Mouse (Mus musculus) cerebellum, adult 9-10 months (tissue): Measurements from ENCODE around the gene Ipo13.

Experiments
- DNase-seq: peaks from one replicate; pipeline ENCODE4 v3.0.0; 2022

Ipo13 gene

GRCm38 (mm10) chr4:117913421-117913820 is 1.4 kb downstream of the Ipo13 start:
- peak; percentile 90 for DNase-seq

GRCm38 (mm10) chr4:117912685-117913273 is 2.0 kb downstream of the Ipo13 start:
- DNase-seq, result peak; percentile 71

- peak; percentile 78 for DNase-seq
Observed at GRCm38 (mm10) chr4:117912131-117912561, 2.7 kb downstream of the Ipo13 start.

- peak; percentile 24 for DNase-seq
Observed at GRCm38 (mm10) chr4:117908834-117909453, 5.9 kb downstream of the Ipo13 start.

GRCm38 (mm10) chr4:117906196-117906595 is 8.6 kb downstream of the Ipo13 start:
- no peak for DNase-seq

GRCm38 (mm10) chr4:117904761-117905160 is 10.0 kb downstream of the Ipo13 start:
- no peak for DNase-seq

- no peak for DNase-seq
Observed at GRCm38 (mm10) chr4:117904094-117904493, 10.7 kb downstream of the Ipo13 start.

- DNase-seq, result peak; percentile 22
Observed at GRCm38 (mm10) chr4:117898111-117898510, 16.7 kb downstream of the Ipo13 start.

- peak; percentile 84 for DNase-seq
Observed at GRCm38 (mm10) chr4:117896031-117896430, 18.8 kb downstream of the Ipo13 start.

- DNase-seq, result peak; percentile 47
Observed at GRCm38 (mm10) chr4:117895339-117895738, 19.5 kb downstream of the Ipo13 start.

- peak; percentile 66 for DNase-seq
Observed at GRCm38 (mm10) chr4:117894601-117895000, 20.2 kb downstream of the Ipo13 start.

GRCm38 (mm10) chr4:117893376-117893775 is 21.4 kb downstream of the Ipo13 start:
- DNase-seq, result peak; percentile 50

- peak; percentile 92 for DNase-seq
Observed at GRCm38 (mm10) chr4:117891738-117892161, 23.0 kb downstream of the Ipo13 start, which contains the start of gene Dph2. Dph2 (minus strand) TSS chr4:117892032.

GRCm38 (mm10) chr4:117890750-117891149 is 24.0 kb downstream of the Ipo13 start:
- peak; percentile 39 for DNase-seq

GRCm38 (mm10) chr4:117890031-117890430 is 24.8 kb downstream of the Ipo13 start:
- DNase-seq, result peak; percentile 66

- DNase-seq, result peak; percentile 54
Observed at GRCm38 (mm10) chr4:117889471-117889870, 25.3 kb downstream of the Ipo13 start.

GRCm38 (mm10) chr4:117887920-117888319 is 26.9 kb downstream of the Ipo13 start:
- DNase-seq, result peak; percentile 67

- peak; percentile 95 for DNase-seq
Observed at GRCm38 (mm10) chr4:117887133-117887532, 27.7 kb downstream of the Ipo13 start, which contains the start of gene Atp6v0b. Atp6v0b (minus strand) TSS chr4:117887333.

- DNase-seq, result peak; percentile 57
Observed at GRCm38 (mm10) chr4:117886644-117887043, 28.2 kb downstream of the Ipo13 start.

- DNase-seq, result peak; percentile 64
Observed at GRCm38 (mm10) chr4:117885994-117886393, 28.8 kb downstream of the Ipo13 start.

- DNase-seq, result peak; percentile 47
Observed at GRCm38 (mm10) chr4:117885093-117885492, 29.7 kb downstream of the Ipo13 start.

- DNase-seq, result peak; percentile 59
Observed at GRCm38 (mm10) chr4:117884146-117884545, 30.7 kb downstream of the Ipo13 start.

GRCm38 (mm10) chr4:117882701-117883691 is 31.8 kb downstream of the Ipo13 start, which contains the start of gene B4galt2:
B4galt2 (minus strand) TSS chr4:117883487.
- DNase-seq, result peak; percentile 71
